Mouse (Mus musculus) E14TG2a.4 (cell line): ENCODE measurements around the gene Mrps23.

Experiments used
- H3K27me3 ChIP-seq: 2 replicates; pipeline ENCODE4 v1.6.1; 2014; ENCODE audit warnings: low read length, control low read depth; ENCODE audit not compliant: insufficient read depth
- H3K36me3 ChIP-seq: 2 replicates; pipeline ENCODE4 v1.6.1; 2014; ENCODE audit warnings: low read length, control low read depth; ENCODE audit not compliant: insufficient read depth
- H3K4me1 ChIP-seq: replicated peaks from 2 replicates; pipeline ENCODE4 v1.6.1; 2014; ENCODE audit warnings: low read depth, low read length, control low read depth
- H3K4me3 ChIP-seq: replicated peaks from 2 replicates; pipeline ENCODE4 v1.5.1; 2014; ENCODE audit warnings: mild to moderate bottlenecking, low read length
- H3K9me3 ChIP-seq: 2 replicates; pipeline ENCODE4 v1.6.1; 2014; ENCODE audit warnings: low read length, control low read depth
- CTCF ChIP-seq: conservative IDR thresholded peaks from 2 replicates; pipeline ENCODE4 v1.5.1; 2014; ENCODE audit warnings: low read length
- NANOG ChIP-seq: IDR thresholded peaks from 2 replicates; pipeline ENCODE4 v1.6.1; 2014; ENCODE audit warnings: borderline replicate concordance, low read length, mixed read lengths
- POU5F1 ChIP-seq: IDR thresholded peaks from 2 replicates; pipeline ENCODE4 v1.6.1; 2014; ENCODE audit warnings: low read length, borderline replicate concordance

Gene Mrps23

GRCm38 (mm10) chr11:88213757-88214156, 9.6 kb downstream of the Mrps23 start:
- no peak for TF ChIP-seq NANOG
- TF ChIP-seq POU5F1: no peak
- no peak for TF ChIP-seq CTCF
- Histone ChIP-seq H3K4me3 (no peak overlapping the region), H3K4me1 (peaks cover 32% of the 10 kb centered on the region), H3K36me3 (peaks cover 32% of the 10 kb centered on the region), H3K9me3 (no peaks in the 10 kb centered on the region), H3K27me3 (peaks cover 12% of the 10 kb centered on the region; the same call in 1 of the 2 replicates)

- peaks cover 32% of the 10 kb centered on the region for H3K4me1 ChIP-seq
- H3K36me3 ChIP-seq: peaks cover 18% of the 10 kb centered on the region
- peaks cover 12% of the 10 kb centered on the region; the same call in 1 of the 2 replicates for H3K27me3 ChIP-seq
- no peaks in the 10 kb centered on the region for H3K9me3 ChIP-seq
- TF ChIP-seq NANOG: no peak
- TF ChIP-seq POU5F1: no peak
- no peak for TF ChIP-seq CTCF
- H3K4me3 ChIP-seq: peak overlapping the region; percentile 55
Observed at GRCm38 (mm10) chr11:88214881-88215831, 11.0 kb downstream of the Mrps23 start.

- Histone ChIP-seq H3K4me3 (no peak overlapping the region), H3K4me1 (peaks cover 32% of the 10 kb centered on the region), H3K9me3 (no peaks in the 10 kb centered on the region), H3K36me3 (peaks cover 7% of the 10 kb centered on the region), H3K27me3 (peaks cover 12% of the 10 kb centered on the region; the same call in 1 of the 2 replicates)
- TF ChIP-seq POU5F1 (no peak), CTCF (peak; percentile 99)
Observed at GRCm38 (mm10) chr11:88216231-88216685, 12.1 kb downstream of the Mrps23 start.

GRCm38 (mm10) chr11:88218155-88218554, 14.0 kb downstream of the Mrps23 start:
- Histone ChIP-seq H3K27me3 (peaks cover 12% of the 10 kb centered on the region; the same call in 1 of the 2 replicates), H3K9me3 (no peaks in the 10 kb centered on the region), H3K36me3 (no peaks in the 10 kb centered on the region), H3K4me1 (peaks cover 30% of the 10 kb centered on the region), H3K4me3 (no peak overlapping the region)
- TF ChIP-seq POU5F1 (no peak), CTCF (no peak), NANOG (no peak)

- no peak overlapping the region for H3K4me3 ChIP-seq
- H3K9me3 ChIP-seq: no peaks in the 10 kb centered on the region
Observed at GRCm38 (mm10) chr11:88218586-88218985, 14.4 kb downstream of the Mrps23 start.

GRCm38 (mm10) chr11:88221929-88222475, 17.8 kb downstream of the Mrps23 start:
- TF ChIP-seq POU5F1 (no peak), NANOG (no peak), CTCF (no peak)
- Histone ChIP-seq H3K9me3 (no peaks in the 10 kb centered on the region), H3K36me3 (no peaks in the 10 kb centered on the region), H3K4me1 (no peaks in the 10 kb centered on the region), H3K4me3 (no peak overlapping the region), H3K27me3 (peaks cover 13% of the 10 kb centered on the region)

More at GRCm38 (mm10) chr11:88218586-88218985, 14.4 kb downstream of the Mrps23 start:
- Histone ChIP-seq H3K36me3 (no peaks in the 10 kb centered on the region), H3K27me3 (peaks cover 12% of the 10 kb centered on the region; the same call in 1 of the 2 replicates), H3K4me1 (peaks cover 30% of the 10 kb centered on the region)
- TF ChIP-seq POU5F1 (no peak), CTCF (no peak), NANOG (no peak)

- Histone ChIP-seq H3K27me3 (peaks cover 17% of the 10 kb centered on the region), H3K36me3 (no peaks in the 10 kb centered on the region), H3K4me1 (no peaks in the 10 kb centered on the region), H3K4me3 (no peak overlapping the region), H3K9me3 (no peaks in the 10 kb centered on the region)
- TF ChIP-seq NANOG (no peak), CTCF (no peak), POU5F1 (no peak)
Observed at GRCm38 (mm10) chr11:88227001-88227957, 23.1 kb downstream of the Mrps23 start.

GRCm38 (mm10) chr11:88231213-88231790, 27.1 kb downstream of the Mrps23 start:
- H3K4me3 ChIP-seq: no peak overlapping the region
- peaks cover 13% of the 10 kb centered on the region for H3K27me3 ChIP-seq
- TF ChIP-seq CTCF (no peak), POU5F1 (no peak)
- peaks cover 9% of the 10 kb centered on the region for H3K4me1 ChIP-seq
- no peaks in the 10 kb centered on the region for H3K36me3 ChIP-seq
- H3K9me3 ChIP-seq: no peaks in the 10 kb centered on the region
